Mouse (Mus musculus): Measurements from ENCODE around the gene Btbd6.

GRCm38 (mm10) chr12:113013021-113013491 lies 36.8 kb downstream of the Btbd6 start:
- TF ChIP-seq CTCF (IDR thresholded peaks at IDR 0.05; ENCODE audit: insufficient read depth, low read depth, low read length), result no peak
- no peak for TF ChIP-seq POLR2A (IDR thresholded peaks at IDR 0.05; ENCODE audit: insufficient read depth, low read depth, low read length)
